Mouse (Mus musculus): ENCODE data around the gene Mfsd11.

- TF ChIP-seq POLR2A (IDR thresholded peaks at IDR 0.05; ENCODE audit: low read depth, low read length) = no peak
- no peak for TF ChIP-seq CTCF (IDR thresholded peaks at IDR 0.05; ENCODE audit: borderline replicate concordance, insufficient read depth, low read length)
Observed at GRCm38 (mm10) chr11:116913573-116913972, 61.3 kb downstream of the Mfsd11 start.

All from embryonic fibroblast, embryonic 13.5 days (primary cell).